Mouse (Mus musculus) CH12.LX (cell line): ENCODE results near the gene Plcb2.
A peak's percentile ranks its signal among the peaks of the same experiment; 100 is the strongest.

Experiments
- CTCF ChIP-seq, 2 experiments: IDR thresholded peaks in 1 of 2; conservative IDR thresholded peaks in 1 of 2; 2 replicates each; pipeline ENCODE4 v1.5.1; 2011 to 2012; ENCODE audit warnings: low read depth in 2 of 2, low read length in 2 of 2, improper control_type of control experiment in 1 of 2, inconsistent platforms in 1 of 2, mild to moderate bottlenecking in 1 of 2, moderate library complexity in 1 of 2
- E2F4 ChIP-seq: IDR thresholded peaks from 2 replicates; pipeline ENCODE4 v1.6.1; 2011; ENCODE audit warnings: low read depth, low read length, improper control_type of control experiment; ENCODE audit not compliant: insufficient replicate concordance
- EP300 ChIP-seq: IDR thresholded peaks from 2 replicates; pipeline ENCODE4 v1.6.1; 2011; ENCODE audit warnings: low read length, improper control_type of control experiment
- ETS1 ChIP-seq: conservative IDR thresholded peaks from 2 replicates; pipeline ENCODE4 v1.6.1; 2012; ENCODE audit warnings: low read depth, mild to moderate bottlenecking, inconsistent platforms, low read length, improper control_type of control experiment, moderate library complexity
- POLR2A ChIP-seq: IDR thresholded peaks from 2 replicates; pipeline ENCODE4 v1.6.1; 2011; ENCODE audit warnings: low read depth, mild to moderate bottlenecking, improper control_type of control experiment, low read length
- POLR2AphosphoS2 ChIP-seq: IDR thresholded peaks from 2 replicates; pipeline ENCODE4 v1.6.1; 2011; ENCODE audit warnings: low read depth, low read length, improper control_type of control experiment
- UBTF ChIP-seq: IDR thresholded peaks from 2 replicates; pipeline ENCODE4 v1.6.1; 2012; ENCODE audit warnings: low read depth, mild to moderate bottlenecking, inconsistent platforms, low read length, improper control_type of control experiment, moderate library complexity
- ZKSCAN1 ChIP-seq: IDR thresholded peaks from 2 replicates; pipeline ENCODE4 v1.6.1; 2012; ENCODE audit warnings: low read depth, inconsistent platforms, low read length, improper control_type of control experiment, borderline replicate concordance

DNA sequence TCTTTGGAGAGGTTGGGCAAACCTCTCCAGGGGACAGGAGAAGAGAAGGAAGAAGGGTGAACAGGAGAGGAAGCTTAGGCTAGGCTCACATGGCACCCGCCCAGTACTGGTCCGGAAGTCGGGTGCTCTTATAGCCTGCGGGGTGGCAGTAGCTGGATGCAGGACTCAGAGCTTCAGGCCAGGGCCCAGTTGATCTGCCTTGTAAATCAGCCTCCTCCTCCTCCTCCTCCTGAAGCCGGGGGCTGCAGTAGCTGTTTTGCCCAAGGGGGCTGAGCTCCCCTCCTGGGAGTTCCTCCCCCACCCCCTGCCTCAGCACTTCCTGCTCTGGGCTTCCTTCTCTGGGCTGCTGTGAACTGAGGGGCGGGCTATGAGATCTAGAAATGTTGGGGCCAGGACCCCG, at the start of gene Plcb2:
- TF ChIP-seq POLR2A: peak; percentile 63
- no peak for TF ChIP-seq POLR2AphosphoS2
- TF ChIP-seq UBTF: no peak
- no peak for TF ChIP-seq ZKSCAN1
- no peak for TF ChIP-seq CTCF (conservative IDR thresholded peaks at IDR 0.05 in 1 of 2, IDR thresholded peaks at IDR 0.05 in 1 of 2; ENCODE audit: low read depth in 2 of 2, low read length in 2 of 2)
- peak; percentile 40; the same call in 1 of the 2 replicates for TF ChIP-seq EP300
- peak; percentile 34; the same call in 1 of the 2 replicates for TF ChIP-seq ETS1
- no peak for TF ChIP-seq E2F4
